Mouse (Mus musculus): ENCODE results near the gene Prss43.

Prss43 gene

GRCm38 (mm10) chr9:110844206-110844605, 17.7 kb downstream of the Prss43 start, which contains the start of gene Prss46:
Gene Prss46, plus strand, starts transcription at chr9:110844506.
- no peak for DNase-seq

GRCm38 (mm10) chr9:110849162-110849561, 22.7 kb downstream of the Prss43 start:
- DNase-seq, result no peak

GRCm38 (mm10) chr9:110855903-110856302, 29.4 kb downstream of the Prss43 start:
- no peak for DNase-seq

- no peak for DNase-seq
Measured at GRCm38 (mm10) chr9:110856920-110857319, 30.4 kb downstream of the Prss43 start.

- DNase-seq, result peak; percentile 68
Measured at GRCm38 (mm10) chr9:110857781-110858472, 31.4 kb downstream of the Prss43 start, which contains the start of gene Prss50. Gene Prss50, plus strand, starts transcription at chr9:110857967.

GRCm38 (mm10) chr9:110858523-110858922, 32.0 kb downstream of the Prss43 start:
- DNase-seq, result no peak

- DNase-seq, result peak; percentile 59
Measured at GRCm38 (mm10) chr9:110858967-110859596, 32.6 kb downstream of the Prss43 start.

GRCm38 (mm10) chr9:110871030-110871429, 44.5 kb downstream of the Prss43 start:
- peak; percentile 58 for DNase-seq

GRCm38 (mm10) chr9:110873681-110874659, 47.5 kb downstream of the Prss43 start:
- DNase-seq, result no peak

GRCm38 (mm10) chr9:110874660-110875191, 48.2 kb downstream of the Prss43 start:
- no peak for DNase-seq

GRCm38 (mm10) chr9:110875288-110875695, 48.8 kb downstream of the Prss43 start:
- DNase-seq, result peak; percentile 56

GRCm38 (mm10) chr9:110877353-110877752, 50.9 kb downstream of the Prss43 start:
- DNase-seq, result no peak

GRCm38 (mm10) chr9:110877888-110878287, 51.4 kb downstream of the Prss43 start:
- DNase-seq, result no peak

GRCm38 (mm10) chr9:110879191-110879920, 52.9 kb downstream of the Prss43 start, which contains the start of gene Als2cl:
Gene Als2cl, plus strand, starts transcription at chr9:110879870.
- DNase-seq, result no peak

GRCm38 (mm10) chr9:110879998-110880561, 53.6 kb downstream of the Prss43 start, which contains the start of gene Tmie:
Gene Tmie, minus strand, starts transcription at chr9:110880113.
- DNase-seq, result peak; percentile 64

GRCm38 (mm10) chr9:110880772-110881171, 54.3 kb downstream of the Prss43 start:
- DNase-seq, result no peak
